Mouse (Mus musculus) cortical plate, adult 2 months (tissue): ENCODE data around the gene Tpr.

Experiments used
- CTCF ChIP-seq: fragments of 200-500 bp; IDR thresholded peaks from 2 replicates; pipeline ENCODE4 v1.5.1; 2011; ENCODE audit warnings: mild to moderate bottlenecking, control low read depth, low read length; ENCODE audit not compliant: insufficient read depth; ENCODE audit errors: extremely low read depth
- POLR2A ChIP-seq: fragments of 200-500 bp; IDR thresholded peaks from 2 replicates; pipeline ENCODE4 v1.6.1; 2011; ENCODE audit warnings: mild to moderate bottlenecking, low read length, control low read depth; ENCODE audit not compliant: insufficient read depth; ENCODE audit errors: extremely low read depth

GRCm38 (mm10) chr1:150396001-150396400 lies 3.4 kb downstream of the Tpr start:
- TF ChIP-seq CTCF (no peak), POLR2A (no peak)
